Comparison of ENCODE assay signal across 20 mouse cellular contexts in the genomic region with DNA sequence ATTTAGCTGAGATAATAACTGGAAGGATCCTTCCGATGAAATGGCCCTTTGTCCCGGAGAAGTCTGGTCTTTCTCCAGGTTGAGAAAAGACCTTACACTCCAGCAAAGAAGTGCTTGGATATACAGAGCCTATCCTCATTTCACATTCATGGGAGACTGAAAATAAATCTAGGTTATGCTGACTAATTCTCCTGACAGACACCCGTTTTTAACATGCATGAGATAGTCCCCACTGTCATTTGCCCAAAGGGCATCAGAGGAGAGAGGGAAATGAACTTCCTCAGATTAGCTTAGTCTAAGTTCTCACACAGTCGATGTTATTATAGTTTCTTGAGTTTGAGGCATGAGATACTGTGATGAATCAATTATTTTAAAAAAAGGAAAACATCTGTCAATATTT.
DNase-seq lines count a peak whose midpoint lies in the region; ATAC-seq and TF ChIP-seq lines count a peak whose summit lies in the region.
"Had no signal": no experiment of that assay in that cellular context is flagged by ENCODE, and none has a peak within 500 bp of the region (broad histone marks: within the 10 kb centered on the region; RNA-seq: fewer than 3 reads in every experiment).

No protein-coding gene starts in this region.

- TF ChIP-seq CTCF in hindbrain, postnatal 0 days (IDR thresholded peaks at IDR 0.05; ENCODE audit: low read depth) = no peak
- TF ChIP-seq CTCF in midbrain, postnatal 0 days (IDR thresholded peaks at IDR 0.05) = no peak

- DNase-seq in hindbrain, postnatal 0 days (ENCODE audit: low spot score) = no peak
- no peak for DNase-seq in midbrain, postnatal 0 days (ENCODE audit: low spot score)
- no peak for DNase-seq in gastrocnemius, adult 8-10 months (ENCODE audit: low spot score in 2 of 2)
- DNase-seq: adrenal gland, adult 2 months; adrenal gland, postnatal 25 days; cerebellum, adult 11 months; cerebellum, adult 9-11 months; cerebellum, postnatal 36 days; gastrocnemius, adult 2 months; gastrocnemius, postnatal 36 days; heart, adult 11 months; heart, postnatal 4 days had no signal

- H3K4me2 ChIP-seq in hindbrain, embryonic 13.5 days = no peak overlapping the region
- H3K4me2 ChIP-seq in hindbrain, postnatal 0 days (ENCODE audit: low read depth, low read length) = no peak overlapping the region
- H3K4me2 ChIP-seq in midbrain, embryonic 15.5 days = no peak overlapping the region
- no peak overlapping the region for H3K4me2 ChIP-seq in midbrain, postnatal 0 days (ENCODE audit: low read depth, low read length, poor library complexity, severe bottlenecking)
- H3K4me2 ChIP-seq in hindbrain, embryonic 16.5 days (ENCODE audit: low read length) = no peak overlapping the region
- H3K4me2 ChIP-seq: embryonic facial prominence, embryonic 13.5 days; forebrain, embryonic 12.5 days; heart, embryonic 13.5 days had no signal

- ATAC-seq in hindbrain, embryonic 13.5 days (ENCODE audit: low FRiP score) = peak; percentile 32; the same call in 1 of the 2 replicates
- no peak for ATAC-seq in hindbrain, postnatal 0 days
- 0 out of 2 replicates have a peak, but pooled peaks have one; percentile 50 for ATAC-seq in midbrain, embryonic 15.5 days (replicated peaks)
- ATAC-seq in midbrain, postnatal 0 days (ENCODE audit: low FRiP score) = no peak
- ATAC-seq in hindbrain, embryonic 16.5 days = peak; percentile 58; the same call in 1 of the 2 replicates
- ATAC-seq: forebrain, embryonic 16.5 days; intestine, embryonic 16.5 days had no signal

- H3K9ac ChIP-seq in hindbrain, embryonic 13.5 days = no peak overlapping the region
- H3K9ac ChIP-seq in hindbrain, postnatal 0 days (replicated peaks; ENCODE audit: low read length) = no peak overlapping the region
- H3K9ac ChIP-seq in midbrain, embryonic 15.5 days = no peak overlapping the region
- H3K9ac ChIP-seq in midbrain, postnatal 0 days (replicated peaks; ENCODE audit: low read length, poor library complexity, severe bottlenecking) = no peak overlapping the region
- H3K9ac ChIP-seq in hindbrain, embryonic 16.5 days (ENCODE audit: low read depth, low read length) = no peak overlapping the region
- H3K9ac ChIP-seq: embryonic facial prominence, embryonic 13.5 days; forebrain, embryonic 12.5 days; heart, embryonic 13.5 days had no signal

- H3K27ac ChIP-seq in hindbrain, embryonic 13.5 days = no peak overlapping the region
- H3K27ac ChIP-seq in hindbrain, postnatal 0 days = no peak overlapping the region
- H3K27ac ChIP-seq in midbrain, embryonic 15.5 days = no peak overlapping the region
- H3K27ac ChIP-seq in midbrain, postnatal 0 days (ENCODE audit: low read depth, low read length) = no peak overlapping the region
- no peak overlapping the region for H3K27ac ChIP-seq in hindbrain, embryonic 16.5 days (ENCODE audit: low read depth, low read length)
- H3K27ac ChIP-seq: embryonic facial prominence, embryonic 13.5 days; forebrain, embryonic 12.5 days; gastrocnemius, adult 2 months; heart, embryonic 13.5 days had no signal

- no peak overlapping the region for H3K4me3 ChIP-seq in hindbrain, embryonic 13.5 days
- H3K4me3 ChIP-seq in hindbrain, postnatal 0 days (ENCODE audit: low read length) = no peak overlapping the region
- H3K4me3 ChIP-seq in midbrain, embryonic 15.5 days = no peak overlapping the region
- no peak overlapping the region for H3K4me3 ChIP-seq in midbrain, postnatal 0 days (ENCODE audit: low read depth, low read length)
- H3K4me3 ChIP-seq in hindbrain, embryonic 16.5 days (ENCODE audit: low read length) = no peak overlapping the region
- H3K4me3 ChIP-seq: embryonic facial prominence, embryonic 13.5 days; forebrain, embryonic 12.5 days; gastrocnemius, adult 2 months; heart, embryonic 13.5 days had no signal

- no peaks in the 10 kb centered on the region for H3K27me3 ChIP-seq in hindbrain, embryonic 13.5 days
- H3K27me3 ChIP-seq in hindbrain, postnatal 0 days (ENCODE audit: insufficient read depth, low read length) = no peaks in the 10 kb centered on the region
- no peaks in the 10 kb centered on the region for H3K27me3 ChIP-seq in midbrain, embryonic 15.5 days (replicated peaks)
- H3K27me3 ChIP-seq in midbrain, postnatal 0 days (ENCODE audit: insufficient read depth, low read length) = no peaks in the 10 kb centered on the region
- no peaks in the 10 kb centered on the region for H3K27me3 ChIP-seq in hindbrain, embryonic 16.5 days (replicated peaks; ENCODE audit: control insufficient read depth, insufficient read depth, low read length)
- H3K27me3 ChIP-seq: embryonic facial prominence, embryonic 13.5 days; forebrain, embryonic 12.5 days; heart, embryonic 13.5 days had no signal

- H3K4me1 ChIP-seq in hindbrain, embryonic 13.5 days (replicated peaks) = no peaks in the 10 kb centered on the region
- no peaks in the 10 kb centered on the region for H3K4me1 ChIP-seq in hindbrain, postnatal 0 days (ENCODE audit: insufficient read depth, low read length)
- H3K4me1 ChIP-seq in midbrain, embryonic 15.5 days = no peaks in the 10 kb centered on the region
- no peaks in the 10 kb centered on the region for H3K4me1 ChIP-seq in midbrain, postnatal 0 days (ENCODE audit: insufficient read depth, low read length)
- H3K4me1 ChIP-seq in hindbrain, embryonic 16.5 days (ENCODE audit: control insufficient read depth, insufficient read depth, low read depth, low read length) = no peaks in the 10 kb centered on the region
- H3K4me1 ChIP-seq: embryonic facial prominence, embryonic 13.5 days; forebrain, embryonic 12.5 days; heart, embryonic 13.5 days had no signal

- no peaks in the 10 kb centered on the region for H3K9me3 ChIP-seq in hindbrain, embryonic 13.5 days
- H3K9me3 ChIP-seq in hindbrain, postnatal 0 days (ENCODE audit: low read length) = no peaks in the 10 kb centered on the region
- no peaks in the 10 kb centered on the region for H3K9me3 ChIP-seq in midbrain, embryonic 15.5 days
- H3K9me3 ChIP-seq in midbrain, postnatal 0 days (ENCODE audit: low read length) = no peaks in the 10 kb centered on the region
- no peaks in the 10 kb centered on the region; the same call in 1 of the 2 replicates for H3K9me3 ChIP-seq in hindbrain, embryonic 16.5 days (ENCODE audit: control insufficient read depth, low read length)
- H3K9me3 ChIP-seq: embryonic facial prominence, embryonic 13.5 days; forebrain, embryonic 12.5 days had no signal

- H3K36me3 ChIP-seq in hindbrain, embryonic 13.5 days = no peaks in the 10 kb centered on the region
- no peaks in the 10 kb centered on the region for H3K36me3 ChIP-seq in hindbrain, postnatal 0 days (ENCODE audit: insufficient read depth, low read length)
- H3K36me3 ChIP-seq in midbrain, embryonic 15.5 days (replicated peaks) = no peaks in the 10 kb centered on the region
- H3K36me3 ChIP-seq in midbrain, postnatal 0 days (ENCODE audit: insufficient read depth, low read length) = no peaks in the 10 kb centered on the region
- no peaks in the 10 kb centered on the region for H3K36me3 ChIP-seq in hindbrain, embryonic 16.5 days (ENCODE audit: control insufficient read depth, insufficient read depth, low read length)
- H3K36me3 ChIP-seq: embryonic facial prominence, embryonic 13.5 days; forebrain, embryonic 12.5 days; heart, embryonic 13.5 days had no signal

- 63% methylated on average over 4 of the region's 4 CpGs for WGBS in hindbrain, embryonic 13.5 days
- WGBS in hindbrain, postnatal 0 days = 65% methylated on average over 4 of the region's 4 CpGs
- 64% methylated on average over 4 of the region's 4 CpGs for WGBS in midbrain, embryonic 15.5 days
- WGBS in midbrain, postnatal 0 days = 49% methylated on average over 4 of the region's 4 CpGs
- 73% methylated on average over 4 of the region's 4 CpGs for WGBS in hindbrain, embryonic 16.5 days

Comparison
In these comparisons a context has a peak if more than half of its experiments do, and no peak if none do; other contexts are left out.
1. ATAC-seq: peak in hindbrain, embryonic 13.5 days (single experiment), midbrain, embryonic 15.5 days (single experiment) and hindbrain, embryonic 16.5 days (single experiment); none in hindbrain, postnatal 0 days (single experiment) and midbrain, postnatal 0 days (single experiment).